Mouse (Mus musculus): Measurements from ENCODE around the gene Gm10424. TPM values are rescaled to one million over a fixed set of nuclear protein-coding genes. Genes with fewer than 3 reads are reported as not detected.
"Not testable (repeated sequence)": the region's sequence is repeated elsewhere in the genome, so short reads cannot be mapped to it uniquely, and the experiment has no call there.

Gene Gm10424
- not detected in 2 replicates for polyA plus RNA-seq (2014; fragmentation: Nextera tagmentation; extraction: Ambion mirVana)

- not testable (repeated sequence) for H3K4me1 ChIP-seq (ENCODE audit: control insufficient read depth, insufficient read depth, low read length); ATAC-seq (ENCODE audit: insufficient number of reproducible peaks, insufficient read depth, low FRiP score, low read depth); H3K9me3 ChIP-seq (ENCODE audit: control insufficient read depth, low read depth, low read length); H3K4me3 ChIP-seq (ENCODE audit: low read depth, low read length); H3K9ac ChIP-seq (replicated peaks; ENCODE audit: low read depth, low read length); H3K4me2 ChIP-seq (replicated peaks; ENCODE audit: low read depth, low read length); H3K27ac ChIP-seq (ENCODE audit: low read length); H3K27me3 ChIP-seq (ENCODE audit: control insufficient read depth, insufficient read depth, low read length); H3K36me3 ChIP-seq (ENCODE audit: control insufficient read depth, insufficient read depth, low read length)
- no CpG with 5 or more reads among the region's 1 CpGs for WGBS
These were observed at the start of gene Gm10424 for GRCm38 (mm10) chr5:95272668-95273067. TSS of gene Gm10424 (minus strand) at chr5:95272768.

- H3K9me3 ChIP-seq (ENCODE audit: control insufficient read depth, low read depth, low read length); H3K27ac ChIP-seq (ENCODE audit: low read length): not testable (repeated sequence)
- WGBS, result 80% methylated on average over 2 of the region's 2 CpGs
These were observed 33.0 kb upstream of the Gm10424 start, which contains the start of gene Gm3259 for GRCm38 (mm10) chr5:95305611-95306010. TSS of gene Gm3259 (plus strand) at chr5:95305911.

More at GRCm38 (mm10) chr5:95305611-95306010, 33.0 kb upstream of the Gm10424 start, which contains the start of gene Gm3259:
- H3K4me3 ChIP-seq (ENCODE audit: low read depth, low read length); H3K36me3 ChIP-seq (ENCODE audit: control insufficient read depth, insufficient read depth, low read length); ATAC-seq (ENCODE audit: insufficient number of reproducible peaks, insufficient read depth, low FRiP score, low read depth); H3K27me3 ChIP-seq (ENCODE audit: control insufficient read depth, insufficient read depth, low read length); H3K4me1 ChIP-seq (ENCODE audit: control insufficient read depth, insufficient read depth, low read length); H3K9ac ChIP-seq (replicated peaks; ENCODE audit: low read depth, low read length); H3K4me2 ChIP-seq (replicated peaks; ENCODE audit: low read depth, low read length): not testable (repeated sequence)

Other genes starting within 250 kb of the Gm10424 start
- not detected in 2 replicates for gene Gm7942, start 165.8 kb downstream of the Gm10424 start, polyA plus RNA-seq (2014; fragmentation: Nextera tagmentation; extraction: Ambion mirVana)
- gene Gm16513, start 90.1 kb downstream of the Gm10424 start, polyA plus RNA-seq (2014; fragmentation: Nextera tagmentation; extraction: Ambion mirVana), result not detected in 2 replicates
- not detected in 2 replicates for gene Gm3259, start 33.1 kb upstream of the Gm10424 start, polyA plus RNA-seq (2014; fragmentation: Nextera tagmentation; extraction: Ambion mirVana)
- gene D5Ertd577e, start 184.0 kb upstream of the Gm10424 start, polyA plus RNA-seq (2014; fragmentation: Nextera tagmentation; extraction: Ambion mirVana), result not detected in 2 replicates
- not detected in 2 replicates for gene Gm3286, start 238.0 kb upstream of the Gm10424 start, polyA plus RNA-seq (2014; fragmentation: Nextera tagmentation; extraction: Ambion mirVana)